Mouse (Mus musculus) cerebral cortex, adult 2 months (tissue): Measurements from ENCODE around the gene H2-T3.

Experiments
- WGBS: fragments of 180-500 bp; shearing (Covaris S2); methylation state at CpG from one replicate; pipeline ENCODE4 v1.1.7; 2018; 5-methylcytosine and 5-hydroxymethylcytosine counted together

Gene H2-T3

DNA sequence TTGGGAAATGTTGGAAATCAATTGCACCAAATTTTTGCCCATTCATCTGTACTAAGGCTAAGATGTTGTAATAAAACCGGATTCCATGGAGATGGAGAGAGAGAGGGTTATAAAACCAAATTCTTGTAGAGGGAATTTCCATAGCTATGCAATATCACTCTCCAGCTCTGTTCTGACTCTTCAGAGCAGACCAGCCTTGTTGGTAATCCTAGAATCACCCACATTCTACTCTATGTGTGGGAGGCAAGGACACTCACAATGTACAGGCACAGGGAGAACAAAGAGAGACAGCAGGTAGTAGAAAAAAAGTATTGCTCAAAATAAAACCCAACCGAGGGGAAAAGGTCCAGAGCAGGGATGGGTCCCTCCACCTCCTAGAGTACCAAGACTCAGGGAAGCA is 14.0 kb downstream of the H2-T3 start:
- WGBS: no CpG with 5 or more reads among the region's 2 CpGs

DNA sequence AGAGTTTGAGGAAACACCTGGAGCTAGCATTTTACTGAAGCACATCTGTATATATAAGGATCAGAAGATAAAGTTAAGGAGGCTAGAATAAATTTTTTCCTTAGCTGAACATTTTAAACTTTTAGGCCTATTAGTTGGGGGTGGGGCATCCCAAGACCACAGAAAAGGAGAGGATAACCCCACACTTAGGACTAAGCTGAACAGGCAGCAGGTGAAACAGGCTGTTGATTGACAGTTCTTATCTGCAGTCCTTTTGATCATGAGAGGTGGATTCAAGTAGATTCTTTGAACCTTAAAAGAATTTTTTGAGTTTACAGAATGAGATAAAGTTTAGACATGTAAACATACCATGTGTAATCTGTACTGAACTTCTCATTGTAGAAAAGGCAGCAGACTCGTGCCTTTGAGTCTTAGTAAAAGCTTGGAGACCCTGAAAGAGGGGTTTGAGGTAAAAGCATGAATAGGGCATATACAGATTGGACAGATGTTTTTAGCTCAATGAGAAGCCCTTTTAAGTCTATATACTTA is 19.7 kb downstream of the H2-T3 start:
- 86% methylated on average over 1 of the region's 1 CpGs for WGBS

DNA sequence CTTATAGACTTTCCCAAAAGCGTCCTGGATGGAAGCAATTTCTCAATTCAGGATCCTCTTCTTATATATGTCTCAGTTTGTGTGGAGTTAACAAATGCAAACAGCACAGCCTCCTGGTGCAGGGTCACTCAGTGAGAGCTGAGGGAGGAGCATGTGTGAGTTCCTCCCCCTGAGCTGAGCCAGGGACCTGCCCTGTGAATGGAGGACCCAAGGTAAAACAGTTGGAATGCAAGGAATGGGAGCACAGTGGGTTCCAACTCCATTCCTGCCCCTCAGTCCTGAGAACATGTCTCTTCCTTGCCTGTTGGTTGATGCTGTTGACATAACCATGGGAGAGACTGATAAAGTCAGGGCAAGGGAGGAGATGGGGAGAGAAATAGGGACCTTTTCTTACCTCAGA is 21.0 kb downstream of the H2-T3 start:
- WGBS: 91% methylated on average over 1 of the region's 1 CpGs

DNA sequence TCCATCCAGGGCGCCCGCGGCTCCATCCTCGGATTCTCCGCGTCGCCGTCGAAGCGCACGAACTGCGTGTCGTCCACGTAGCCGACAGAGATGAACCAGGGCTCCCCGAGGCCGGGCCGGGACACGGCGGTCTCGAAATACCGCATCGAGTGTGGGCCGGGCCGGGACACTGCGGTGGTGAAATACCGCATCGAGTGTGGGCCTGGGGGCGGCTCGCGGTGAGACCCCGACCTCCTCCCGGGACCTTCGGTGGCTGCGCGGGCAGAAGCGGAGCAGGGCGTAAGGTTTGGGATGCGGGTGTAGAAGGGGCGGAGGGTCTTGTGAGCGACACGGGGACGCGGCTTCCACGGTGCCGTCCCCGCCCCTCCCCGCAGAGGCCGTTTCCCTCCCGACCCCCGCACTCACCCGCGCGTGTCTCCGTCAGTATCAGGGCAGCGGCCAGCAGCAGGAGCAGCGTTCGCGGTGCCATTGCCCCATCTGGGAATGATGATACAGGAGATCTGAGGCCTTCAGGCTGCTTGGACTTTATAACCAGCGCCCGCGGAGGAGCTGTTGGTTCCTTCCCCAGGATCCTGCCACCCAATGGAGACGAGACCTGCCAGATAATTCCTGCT is 21.9 kb downstream of the H2-T3 start, which contains the start of gene Gm8909:
TSS of gene Gm8909 (minus strand) at position 499 of the 614 bp plus-strand sequence.
- WGBS: 5% methylated on average over 63 of the region's 63 CpGs

DNA sequence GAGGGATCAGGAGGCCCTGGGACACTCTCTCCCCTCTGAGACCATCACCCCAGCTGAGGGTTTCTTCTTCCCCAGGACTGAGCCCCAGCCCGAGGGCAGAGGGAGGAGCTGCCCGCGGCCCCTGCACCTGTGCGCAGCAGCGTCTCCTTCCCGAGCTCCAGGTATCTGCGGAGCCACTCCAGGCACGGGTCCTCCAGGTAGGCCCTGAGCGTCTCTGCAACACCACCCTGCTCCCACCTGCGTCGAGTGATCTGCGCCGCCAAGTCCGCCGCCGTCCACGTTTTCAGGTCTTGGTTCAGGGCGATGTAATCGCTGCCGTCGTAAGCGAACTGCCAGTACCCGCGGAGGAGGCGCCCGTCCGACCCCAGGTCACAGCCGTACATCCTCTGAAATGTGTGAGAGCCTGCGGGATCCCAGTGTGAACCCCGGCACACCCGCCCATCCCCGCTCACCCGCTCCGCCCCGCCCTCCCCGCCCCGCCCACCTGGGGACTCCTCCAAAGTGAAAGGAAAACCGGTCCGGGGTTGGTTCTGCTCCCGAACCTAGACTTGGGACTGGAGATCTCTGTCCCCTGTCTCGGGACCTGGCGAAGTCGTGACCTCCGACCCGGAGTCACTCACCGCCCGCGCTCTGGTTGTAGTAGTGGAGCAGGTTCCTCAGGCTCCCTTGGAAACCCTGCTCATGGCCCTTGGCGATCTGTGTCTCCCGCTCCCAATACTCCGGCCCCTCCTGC is 22.6 kb downstream of the H2-T3 start:
- 2% methylated on average over 47 of the region's 51 CpGs for WGBS

DNA sequence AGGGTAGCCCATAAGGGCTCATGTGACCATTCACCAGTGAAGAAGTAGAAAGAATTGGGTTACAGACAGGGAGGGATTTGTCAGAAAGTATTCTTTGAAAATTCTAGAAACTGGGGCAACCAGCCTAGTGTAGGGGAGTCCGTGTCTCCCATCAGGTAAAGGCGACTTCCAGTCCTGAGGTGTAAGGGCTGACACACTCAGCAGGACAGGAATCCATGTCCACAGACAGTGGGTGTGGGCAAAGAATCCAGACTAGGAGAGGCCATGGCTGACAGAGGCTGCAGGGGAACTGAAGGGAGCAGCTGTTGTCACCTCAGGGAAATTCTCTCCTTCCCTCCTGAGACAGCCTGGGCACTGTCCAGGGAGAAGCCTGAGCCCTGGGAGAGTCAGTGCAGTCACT is 23.2 kb downstream of the H2-T3 start:
- WGBS: 27% methylated on average over 2 of the region's 2 CpGs

DNA sequence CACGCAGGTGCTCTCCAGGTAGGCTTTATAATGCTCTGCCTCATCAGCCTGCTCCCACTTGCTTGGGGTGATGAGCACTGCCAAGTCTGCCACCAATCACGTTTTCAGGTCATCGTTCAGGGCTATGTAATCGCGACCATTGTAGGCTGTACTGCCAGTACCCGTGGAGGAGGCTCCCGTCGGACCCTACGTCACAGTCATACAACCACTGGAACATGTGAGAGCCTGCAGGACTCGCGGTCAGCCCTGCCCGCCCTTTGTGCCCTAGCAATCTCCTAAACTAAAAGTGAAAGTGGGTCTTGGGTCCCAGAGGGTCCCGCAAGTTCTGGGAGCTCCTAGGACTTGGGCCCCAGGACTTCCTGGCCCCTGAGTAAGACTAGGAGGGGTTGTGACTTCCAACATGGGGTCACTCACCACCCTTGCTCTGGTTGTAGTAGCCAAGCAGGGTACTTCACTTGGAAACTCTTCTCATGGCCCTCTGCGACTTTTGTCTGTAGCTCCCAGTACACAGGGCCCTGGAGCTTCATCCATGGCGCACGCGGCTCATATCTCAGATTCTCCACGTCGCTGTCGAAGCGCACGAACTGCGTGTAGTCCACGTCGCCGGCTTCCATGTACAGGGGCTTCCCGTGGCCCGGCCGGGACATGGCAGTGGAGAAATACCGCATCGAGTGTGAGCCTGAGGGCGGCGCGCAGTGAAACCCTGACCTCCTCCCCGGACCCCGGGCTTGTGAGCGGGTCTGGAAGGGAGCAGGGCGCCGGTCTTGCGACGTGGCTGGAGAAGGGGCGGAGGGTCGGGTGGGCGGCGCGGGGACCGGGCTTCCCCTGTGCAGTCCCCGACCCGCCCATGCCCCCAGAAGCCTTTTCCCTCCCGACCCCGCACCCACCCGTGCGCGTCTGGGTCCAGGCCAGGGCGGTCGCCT is 28.7 kb downstream of the H2-T3 start:
- WGBS: 4% methylated on average over 56 of the region's 56 CpGs

DNA sequence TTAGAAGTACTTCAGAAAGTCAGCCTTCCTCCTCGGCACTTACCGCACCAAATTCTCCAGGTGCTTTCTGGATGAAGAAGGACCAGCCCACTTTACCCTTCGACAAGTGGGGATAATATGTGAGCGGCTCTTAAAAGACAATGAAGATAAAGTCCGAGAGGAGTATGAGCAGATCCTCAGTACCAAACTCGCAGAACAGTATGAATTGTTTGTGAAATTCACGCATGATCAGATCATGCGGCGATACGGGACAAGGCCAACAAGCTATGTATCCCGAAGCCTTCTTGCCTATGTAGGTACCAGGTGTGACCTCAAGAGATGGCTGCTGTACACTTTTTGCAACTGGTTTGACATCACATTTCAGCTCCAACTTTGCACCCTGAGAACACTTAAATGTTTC is 31.8 kb downstream of the H2-T3 start:
- 11% methylated on average over 11 of the region's 11 CpGs for WGBS

DNA sequence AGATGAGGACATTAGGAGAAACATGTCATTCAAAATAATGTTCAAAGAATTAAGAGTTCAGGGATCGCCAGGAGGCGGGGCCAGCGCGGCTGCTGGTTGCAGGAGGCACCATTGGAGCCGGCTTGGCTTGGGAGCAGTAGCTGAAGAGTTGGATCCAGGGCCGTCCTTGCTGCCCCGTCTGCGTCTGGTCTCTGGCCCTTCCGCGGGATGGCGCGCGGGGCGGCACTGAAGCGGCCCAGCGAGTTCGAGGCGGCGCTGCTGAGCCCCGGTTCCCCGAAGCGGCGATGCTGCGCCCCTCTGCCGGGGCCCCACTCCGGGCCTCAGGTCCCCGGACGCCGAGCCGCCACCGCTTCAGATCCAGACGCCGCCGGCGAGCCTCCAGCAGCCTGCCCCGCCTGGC is 32.3 kb downstream of the H2-T3 start:
- WGBS: 1% methylated on average over 36 of the region's 36 CpGs

DNA sequence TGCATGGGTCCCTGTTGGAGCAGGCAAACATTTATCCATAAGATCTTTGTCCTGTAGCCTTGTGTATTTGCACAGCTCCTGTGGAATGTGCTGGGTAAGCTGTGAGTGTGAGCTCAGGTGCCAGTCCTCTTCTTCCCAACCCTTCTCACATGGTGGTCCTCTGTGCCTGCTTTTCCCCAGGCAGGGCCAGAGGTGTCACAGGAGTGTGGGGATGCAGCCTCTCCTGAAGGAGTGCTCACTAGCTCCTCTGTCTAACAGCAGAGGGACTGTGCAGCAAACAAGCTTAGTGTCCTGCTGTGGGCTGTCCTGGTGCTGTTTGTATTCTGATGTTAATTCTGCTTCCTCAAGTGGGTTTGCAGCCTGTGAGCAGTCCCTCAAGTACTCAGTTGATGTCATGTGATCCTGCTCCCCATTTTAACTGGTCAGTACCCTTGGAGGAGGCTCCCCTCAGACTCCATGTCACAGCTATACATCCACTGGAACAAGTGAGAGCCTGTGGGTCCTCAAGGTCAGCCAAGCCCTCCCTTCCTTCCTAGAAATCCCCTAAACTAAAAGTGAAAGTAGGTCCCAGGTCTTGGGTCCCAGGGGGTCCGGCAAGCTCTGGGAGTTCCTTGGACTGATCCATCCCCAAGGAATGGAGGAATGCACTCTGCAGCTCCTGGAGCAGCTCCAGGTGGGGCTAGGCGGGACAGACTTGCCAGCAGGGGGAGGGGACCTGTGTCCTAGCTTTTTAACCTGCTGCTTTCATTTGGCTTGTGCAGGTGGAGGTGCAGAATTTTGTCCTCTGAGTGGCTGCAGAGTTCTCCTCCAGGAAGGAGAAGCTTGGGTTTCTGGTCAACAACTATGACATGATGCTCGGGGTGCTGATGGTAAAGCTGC is 35.6 kb downstream of the H2-T3 start:
- 28% methylated on average over 3 of the region's 3 CpGs for WGBS

DNA sequence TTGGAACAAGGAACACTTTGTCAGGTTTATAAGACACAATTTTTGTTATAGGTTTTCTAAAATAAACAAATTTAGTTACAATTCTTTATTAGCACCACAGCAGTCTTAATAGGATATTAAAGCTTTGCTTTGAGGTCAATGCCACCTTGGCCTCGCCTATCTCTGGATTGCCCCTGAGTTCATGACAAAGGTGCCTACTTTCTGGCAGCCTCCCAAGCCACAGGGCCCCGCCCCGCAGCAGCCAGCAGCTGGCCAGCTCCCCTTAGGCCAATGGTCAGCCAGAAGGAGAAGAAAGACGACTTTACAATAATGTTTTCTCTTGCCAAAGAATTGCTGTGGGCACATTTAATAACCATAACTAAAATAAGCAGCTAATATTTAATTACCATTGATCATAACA is 38.9 kb downstream of the H2-T3 start:
- WGBS: 68% methylated on average over 4 of the region's 4 CpGs

DNA sequence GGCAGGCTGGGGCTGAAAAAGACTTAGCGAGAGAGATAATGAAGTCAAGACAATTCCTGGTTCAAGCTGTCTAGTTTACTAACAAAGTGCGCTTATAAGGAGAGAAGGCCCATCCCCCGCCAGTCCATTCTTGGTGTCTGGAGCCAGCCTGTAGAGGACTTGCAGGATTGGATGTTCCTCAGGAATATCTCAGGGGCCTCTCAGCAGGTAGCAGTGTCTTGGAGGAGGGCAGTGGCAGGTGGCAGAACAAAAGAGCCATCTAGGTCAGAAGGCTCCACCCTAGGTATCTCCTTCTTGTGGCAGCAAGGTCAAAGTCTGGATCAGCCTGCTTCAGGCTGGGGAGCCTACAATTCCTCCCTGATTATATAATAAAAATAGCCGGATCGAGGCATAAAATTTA is 41.6 kb downstream of the H2-T3 start:
- 89% methylated on average over 5 of the region's 5 CpGs for WGBS

DNA sequence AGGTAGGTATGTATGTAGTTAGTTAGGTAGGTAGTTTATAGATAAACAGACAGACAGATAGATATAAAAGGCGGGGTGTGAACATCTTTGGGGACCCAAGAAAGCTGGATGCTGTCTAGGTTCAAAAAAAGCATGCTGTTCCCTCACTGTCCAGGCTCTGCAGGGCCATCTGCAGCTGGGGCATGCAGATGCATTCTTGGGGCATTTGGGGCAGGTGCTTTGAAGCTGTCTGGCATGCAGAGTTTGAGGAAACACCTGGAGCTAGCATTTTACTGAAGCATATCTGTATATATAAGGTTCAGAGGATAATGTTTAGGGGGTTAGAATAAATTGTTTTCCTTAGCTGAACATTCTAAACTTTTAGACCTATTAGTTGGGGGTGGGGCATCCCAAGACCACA is 43.1 kb downstream of the H2-T3 start:
- WGBS: 92% methylated on average over 1 of the region's 1 CpGs

DNA sequence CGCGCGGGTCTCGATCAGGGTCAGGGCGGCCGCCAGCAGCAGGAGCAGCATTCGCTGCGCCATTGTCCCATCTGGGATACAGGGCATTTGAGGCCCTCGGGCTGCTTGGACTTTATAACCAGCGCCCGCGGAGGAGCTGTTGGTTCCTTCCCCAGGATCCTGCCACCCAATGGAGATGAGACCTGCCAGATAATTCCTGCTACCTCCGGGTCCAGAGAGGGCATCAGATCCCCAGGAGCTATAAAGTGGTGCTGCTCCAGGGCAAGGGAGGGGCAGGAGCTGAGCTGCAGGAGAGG is 44.3 kb downstream of the H2-T3 start:
- WGBS: 7% methylated on average over 13 of the region's 13 CpGs

DNA sequence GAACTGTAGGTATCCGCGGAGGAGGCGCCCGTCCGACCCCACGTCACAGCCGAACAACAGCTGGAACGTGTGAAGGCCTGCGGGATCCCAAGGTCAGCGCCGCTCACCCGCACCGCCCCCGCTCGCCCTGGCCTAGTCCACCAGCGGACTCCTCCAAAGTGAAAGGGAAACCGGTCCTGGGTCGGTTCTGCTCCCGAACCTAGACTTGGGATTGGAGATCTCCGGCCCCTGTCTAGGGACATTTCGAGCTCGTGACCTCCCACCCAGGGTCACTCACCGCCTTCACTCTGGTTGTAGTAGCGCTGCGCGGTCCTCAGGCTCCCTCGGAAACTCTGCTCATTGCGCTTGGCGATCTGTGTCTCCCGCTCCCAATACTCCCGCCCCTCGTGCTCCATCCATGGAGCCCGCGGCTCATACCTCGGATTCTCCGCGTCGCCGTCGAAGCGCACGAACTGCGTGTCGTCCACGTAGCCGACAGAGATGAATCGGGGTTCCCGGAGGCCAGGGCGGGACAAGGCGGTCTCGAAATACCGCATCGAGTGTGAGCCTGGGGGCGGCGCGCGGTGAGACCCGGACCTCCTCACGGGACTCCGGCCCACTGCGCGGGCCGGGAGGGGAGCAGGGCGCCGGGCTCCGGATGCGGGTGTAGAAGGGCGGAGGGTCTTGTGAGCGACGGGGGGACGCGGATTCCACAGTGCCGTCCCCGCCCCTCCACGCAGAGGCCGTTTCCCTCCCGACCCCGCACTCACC is 44.8 kb downstream of the H2-T3 start:
- 2% methylated on average over 78 of the region's 78 CpGs for WGBS

DNA sequence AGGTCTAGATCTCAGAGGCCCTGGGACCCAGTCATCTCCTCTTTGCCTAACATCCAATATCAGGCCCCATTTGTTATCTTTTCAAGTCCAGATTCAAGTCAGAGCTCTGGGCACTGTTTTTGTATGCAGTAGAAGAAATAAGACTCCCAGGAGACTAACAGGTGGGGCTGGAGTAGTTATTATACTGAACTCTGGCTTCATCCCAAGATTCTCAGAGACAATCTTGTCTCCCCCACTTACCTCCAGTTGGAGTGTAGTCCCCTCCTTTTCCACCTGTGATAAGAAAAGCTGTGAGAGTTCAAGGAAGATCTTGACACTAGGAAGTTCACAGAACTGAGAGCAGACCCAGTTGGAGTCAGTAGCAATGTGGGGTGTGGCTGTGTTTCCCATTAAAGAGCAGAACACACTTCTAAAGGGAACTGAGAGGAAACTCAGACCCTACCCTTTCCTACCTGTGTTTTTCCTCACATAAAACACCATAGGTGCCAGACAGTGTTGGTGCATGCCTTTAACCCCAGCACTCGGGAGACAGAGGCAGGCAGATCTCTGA is 53.7 kb downstream of the H2-T3 start:
- WGBS: 81% methylated on average over 1 of the region's 1 CpGs
